Mouse (Mus musculus): ENCODE results near the gene Sigirr. TPM values are rescaled to one million over a fixed set of nuclear protein-coding genes. Genes with fewer than 3 reads are reported as not detected.

Gene Sigirr
- polyA plus RNA-seq, 1 experiment: 4.0 TPM

DNA sequence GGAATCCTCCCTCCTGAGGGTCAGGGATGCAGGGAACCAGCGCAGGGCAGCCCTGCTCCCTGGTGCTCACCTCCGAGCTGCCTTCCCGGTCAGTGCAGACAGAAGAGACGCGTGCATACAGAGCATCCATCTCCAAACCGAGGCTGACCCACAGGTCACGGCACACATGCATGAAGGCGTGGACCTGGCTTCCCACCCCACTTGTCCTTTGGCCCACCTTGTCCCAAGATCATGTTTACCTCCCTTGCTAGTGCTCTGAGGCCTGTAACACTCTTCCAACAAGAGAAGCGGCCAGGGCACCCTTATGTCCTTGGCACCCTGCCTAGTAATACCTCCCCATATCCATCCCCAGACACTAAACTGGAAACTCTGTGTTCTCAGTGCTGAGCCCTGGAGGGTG, 15.5 kb upstream of the Sigirr start:
- no peaks in the 10 kb centered on the region for H3K4me1 ChIP-seq (ENCODE audit: control insufficient read depth, insufficient read depth, low read length)
- H3K4me3 ChIP-seq (ENCODE audit: insufficient read depth, low read length): no peak overlapping the region
- TF ChIP-seq CTCF (IDR thresholded peaks at IDR 0.05; ENCODE audit: extremely low read depth, insufficient read depth, low read length): no peak
- TF ChIP-seq POLR2A (IDR thresholded peaks at IDR 0.05; ENCODE audit: extremely low read depth, insufficient read depth, low read length): no peak
- H3K27ac ChIP-seq (ENCODE audit: insufficient read depth, low read length): no peak overlapping the region

DNA sequence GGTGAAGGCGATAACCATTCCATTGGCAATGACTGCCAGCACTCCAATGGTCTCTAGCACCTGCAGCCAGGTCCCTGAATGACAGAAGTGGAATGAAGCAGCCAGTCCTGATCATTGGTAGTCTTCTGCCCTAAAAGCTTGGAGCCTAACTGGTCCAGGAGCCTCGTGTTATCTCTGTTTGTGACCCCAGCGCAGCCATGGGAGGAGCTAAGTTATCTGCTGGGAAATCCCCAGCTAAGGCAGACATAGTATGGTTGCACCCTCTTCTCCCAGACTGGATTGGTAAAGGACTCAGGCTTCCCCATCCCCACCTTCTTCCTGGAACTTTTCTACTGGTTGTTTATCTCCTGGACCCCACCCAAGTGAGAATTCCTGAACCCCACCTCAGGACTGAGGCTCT, 2.8 kb upstream of the Sigirr start:
- TF ChIP-seq CTCF (IDR thresholded peaks at IDR 0.05; ENCODE audit: extremely low read depth, insufficient read depth, low read length): no peak
- TF ChIP-seq POLR2A (IDR thresholded peaks at IDR 0.05; ENCODE audit: extremely low read depth, insufficient read depth, low read length): no peak
- no peaks in the 10 kb centered on the region for H3K4me1 ChIP-seq (ENCODE audit: control insufficient read depth, insufficient read depth, low read length)
- H3K27ac ChIP-seq (ENCODE audit: insufficient read depth, low read length): no peak overlapping the region
- H3K4me3 ChIP-seq (ENCODE audit: insufficient read depth, low read length): no peak overlapping the region

DNA sequence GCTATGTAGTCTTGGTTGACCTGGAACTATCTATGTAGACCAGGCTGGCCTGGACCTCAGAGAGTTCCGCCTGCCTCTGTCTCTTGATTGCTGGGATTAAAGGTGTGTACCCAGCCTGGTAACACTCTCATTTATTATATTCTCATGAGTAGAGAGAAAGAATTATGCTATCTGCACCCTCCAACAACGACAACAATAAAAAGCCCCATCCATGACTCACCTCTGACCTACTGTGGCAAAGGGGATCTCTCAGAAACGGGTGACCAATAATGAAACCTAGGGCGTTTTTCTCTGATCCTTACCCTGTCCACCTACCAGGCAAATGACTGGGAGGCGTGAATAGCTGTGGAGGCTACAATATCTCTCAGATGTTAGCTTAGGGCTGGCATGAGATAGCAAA, 3.2 kb downstream of the Sigirr start:
- Histone ChIP-seq H3K4me1 (ENCODE audit: control insufficient read depth, insufficient read depth, low read length) (no peaks in the 10 kb centered on the region), H3K27ac (ENCODE audit: insufficient read depth, low read length) (no peak overlapping the region), H3K4me3 (ENCODE audit: insufficient read depth, low read length) (no peak overlapping the region)
- TF ChIP-seq CTCF (IDR thresholded peaks at IDR 0.05; ENCODE audit: extremely low read depth, insufficient read depth, low read length) (no peak), POLR2A (IDR thresholded peaks at IDR 0.05; ENCODE audit: extremely low read depth, insufficient read depth, low read length) (no peak)

DNA sequence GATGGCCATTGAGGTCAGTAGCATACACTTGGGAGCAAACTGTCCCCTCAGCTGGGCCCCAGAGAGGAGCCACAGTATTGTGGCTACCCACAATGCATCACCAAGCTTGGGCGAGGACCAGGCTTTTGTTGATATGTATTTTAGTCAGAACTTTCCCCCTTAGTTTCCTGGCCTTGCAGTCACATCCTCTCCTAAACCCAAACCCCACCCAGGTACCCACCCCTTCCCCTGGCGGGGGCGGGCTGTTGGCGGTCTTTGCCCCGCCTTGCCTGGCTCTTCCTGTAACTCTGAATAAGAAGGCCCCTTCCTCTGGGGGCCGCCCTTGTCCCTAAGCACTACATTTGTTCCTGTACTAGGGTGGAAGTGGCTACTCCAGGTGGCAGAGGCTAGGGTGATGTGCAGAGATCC, 3.7 kb downstream of the Sigirr start:
- H3K27ac ChIP-seq (ENCODE audit: insufficient read depth, low read length): 0 out of 2 replicates have a peak overlapping the region, but pooled peaks have one; percentile 68
- peak overlapping the region; percentile 24 for H3K4me3 ChIP-seq (ENCODE audit: insufficient read depth, low read length)
- no peaks in the 10 kb centered on the region for H3K4me1 ChIP-seq (ENCODE audit: control insufficient read depth, insufficient read depth, low read length)
- no peak for TF ChIP-seq CTCF (IDR thresholded peaks at IDR 0.05; ENCODE audit: extremely low read depth, insufficient read depth, low read length)
- no peak for TF ChIP-seq POLR2A (IDR thresholded peaks at IDR 0.05; ENCODE audit: extremely low read depth, insufficient read depth, low read length)

DNA sequence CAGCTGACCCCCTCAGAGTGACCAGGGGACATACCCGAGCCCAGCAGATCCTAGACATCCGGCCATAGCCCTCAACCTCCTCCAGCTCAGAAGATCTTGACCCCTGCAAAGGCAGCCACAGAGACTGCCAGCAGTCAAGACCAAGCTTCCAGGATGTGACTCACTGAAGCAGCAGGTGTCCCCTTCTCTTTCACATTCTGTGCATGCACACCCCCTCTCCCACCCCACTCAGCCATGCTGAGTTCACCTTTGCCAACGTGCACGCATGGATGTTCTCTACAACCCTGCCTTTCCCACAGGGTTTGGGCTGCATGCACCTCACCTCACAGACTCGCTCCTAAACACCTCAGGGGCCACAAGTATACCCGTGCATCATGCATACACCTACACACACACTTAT, 4.4 kb downstream of the Sigirr start:
- no peak for TF ChIP-seq CTCF (IDR thresholded peaks at IDR 0.05; ENCODE audit: extremely low read depth, insufficient read depth, low read length)
- TF ChIP-seq POLR2A (IDR thresholded peaks at IDR 0.05; ENCODE audit: extremely low read depth, insufficient read depth, low read length): no peak

DNA sequence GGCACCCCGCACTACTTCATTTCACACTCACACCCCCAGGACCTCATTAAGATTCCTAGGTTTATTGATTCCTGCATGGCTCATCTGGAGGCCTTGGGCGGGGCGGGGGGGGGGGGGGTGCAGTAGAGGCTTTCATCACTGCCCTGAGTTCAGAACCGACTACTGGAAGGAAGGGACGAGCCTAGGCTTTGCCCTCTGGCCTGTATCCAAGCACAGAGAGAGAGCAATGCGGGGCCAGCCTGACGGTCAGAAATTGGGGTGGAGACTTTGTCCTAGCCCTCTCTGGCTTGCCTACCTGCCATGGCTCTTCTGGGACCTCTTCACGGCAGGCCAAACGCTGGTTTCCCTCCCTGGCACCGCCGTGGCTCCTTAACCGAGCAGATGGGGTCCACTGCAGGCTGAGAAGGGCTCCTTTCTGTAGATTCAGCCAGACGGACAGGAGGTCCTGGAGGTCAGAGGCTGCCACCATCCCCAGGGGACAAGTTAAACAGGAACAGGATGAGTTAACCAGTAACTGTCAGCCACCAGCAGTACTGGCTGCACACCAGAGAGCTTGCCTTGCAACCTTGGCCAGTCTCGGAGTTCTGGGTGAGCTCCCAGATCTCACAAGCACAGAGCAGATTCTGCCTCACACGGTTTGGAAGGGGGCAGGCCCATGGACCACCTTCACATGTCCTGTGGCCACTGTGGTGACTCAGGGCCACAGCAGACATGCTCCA, 5.7 kb downstream of the Sigirr start:
- Histone ChIP-seq H3K4me3 (ENCODE audit: insufficient read depth, low read length) (no peak overlapping the region), H3K4me1 (ENCODE audit: control insufficient read depth, insufficient read depth, low read length) (no peaks in the 10 kb centered on the region), H3K27ac (ENCODE audit: insufficient read depth, low read length) (no peak overlapping the region)
- TF ChIP-seq CTCF (IDR thresholded peaks at IDR 0.05; ENCODE audit: extremely low read depth, insufficient read depth, low read length) (no peak), POLR2A (IDR thresholded peaks at IDR 0.05; ENCODE audit: extremely low read depth, insufficient read depth, low read length) (no peak)

More for the DNA sequence above, 4.4 kb downstream of the Sigirr start:
- H3K27ac ChIP-seq (ENCODE audit: insufficient read depth, low read length): peak overlapping the region; percentile 68; the same call in 1 of the 2 replicates
- no peaks in the 10 kb centered on the region for H3K4me1 ChIP-seq (ENCODE audit: control insufficient read depth, insufficient read depth, low read length)
- peak overlapping the region; percentile 24 for H3K4me3 ChIP-seq (ENCODE audit: insufficient read depth, low read length)

DNA sequence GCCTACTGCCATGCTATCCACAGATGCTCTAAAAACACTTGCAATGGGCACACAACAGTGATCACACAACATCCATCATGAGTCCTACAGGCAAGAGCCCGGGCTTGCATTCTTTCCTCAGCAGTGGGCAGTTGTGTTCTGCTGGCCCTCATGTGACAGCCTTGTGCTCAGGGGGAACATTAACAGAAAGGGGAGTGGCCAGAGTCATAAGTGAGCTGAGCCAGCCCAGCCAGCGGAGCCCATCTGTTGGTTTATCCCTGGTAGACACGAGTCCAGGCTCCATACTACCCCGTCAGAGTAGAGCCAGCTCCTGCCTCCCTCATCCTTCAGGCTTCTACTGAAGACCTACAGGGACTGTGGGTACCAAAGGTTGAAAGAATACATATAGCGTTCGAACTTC, 6.4 kb downstream of the Sigirr start:
- TF ChIP-seq CTCF (IDR thresholded peaks at IDR 0.05; ENCODE audit: extremely low read depth, insufficient read depth, low read length): no peak
- Histone ChIP-seq H3K4me1 (ENCODE audit: control insufficient read depth, insufficient read depth, low read length) (no peaks in the 10 kb centered on the region), H3K4me3 (ENCODE audit: insufficient read depth, low read length) (no peak overlapping the region), H3K27ac (ENCODE audit: insufficient read depth, low read length) (no peak overlapping the region)

DNA sequence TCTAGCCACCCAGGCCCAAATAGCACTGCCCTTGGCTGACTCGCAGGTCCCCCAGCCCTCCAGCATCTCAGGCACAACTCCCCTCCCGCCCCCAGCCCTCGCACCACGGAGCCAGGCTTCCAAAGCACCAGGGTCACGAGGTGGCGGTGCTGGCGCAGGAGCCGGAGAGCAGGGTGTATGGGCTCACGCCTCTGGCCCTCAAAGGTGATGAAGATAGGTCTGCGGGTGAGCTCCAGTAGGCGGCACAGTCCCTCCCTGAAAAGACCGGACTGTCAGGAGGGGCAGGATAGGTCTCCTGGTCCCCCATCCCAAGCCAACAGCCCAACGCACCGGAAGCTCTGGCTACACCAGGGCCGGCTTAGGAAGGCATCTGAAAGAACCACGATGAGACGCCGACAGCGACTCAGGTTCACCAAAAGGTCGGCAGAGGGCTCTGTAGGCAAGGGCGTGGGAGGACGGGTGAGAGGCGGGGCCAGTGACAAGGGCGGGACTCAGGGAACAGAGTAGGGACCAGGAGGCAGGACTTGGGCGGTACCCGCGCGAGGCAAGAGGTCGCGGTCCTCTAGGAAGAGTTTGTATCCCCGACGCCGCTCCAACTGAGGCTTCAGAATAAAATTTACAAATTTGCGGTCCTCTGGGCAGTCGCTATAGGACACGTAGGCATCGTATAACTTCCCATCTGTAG, 8.2 kb downstream of the Sigirr start:
- Histone ChIP-seq H3K4me1 (ENCODE audit: control insufficient read depth, insufficient read depth, low read length) (no peaks in the 10 kb centered on the region), H3K4me3 (ENCODE audit: insufficient read depth, low read length) (no peak overlapping the region)
- no peak for TF ChIP-seq POLR2A (IDR thresholded peaks at IDR 0.05; ENCODE audit: extremely low read depth, insufficient read depth, low read length)
- TF ChIP-seq CTCF (IDR thresholded peaks at IDR 0.05; ENCODE audit: extremely low read depth, insufficient read depth, low read length): peak; percentile 39; the same call in 1 of the 2 replicates

DNA sequence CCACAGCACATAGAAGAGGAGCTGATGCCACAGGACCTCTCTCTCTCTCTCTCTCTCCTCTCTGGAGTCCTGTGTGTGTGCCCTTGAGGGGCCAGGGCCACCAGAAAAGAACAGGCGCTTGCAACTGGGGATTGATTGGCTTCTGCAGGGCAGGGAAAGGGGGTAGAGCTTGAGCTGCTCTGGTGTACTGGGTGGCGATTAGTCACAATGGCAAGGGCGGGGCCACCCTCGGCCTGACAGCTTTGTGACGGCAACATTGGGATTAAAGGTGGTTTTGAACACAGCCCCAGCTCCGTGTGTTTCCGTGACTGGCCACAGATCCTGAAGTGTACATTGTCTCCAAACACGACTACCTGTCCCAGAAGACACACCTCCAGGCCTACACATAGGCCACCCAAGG, 10.1 kb downstream of the Sigirr start:
- Histone ChIP-seq H3K4me3 (ENCODE audit: insufficient read depth, low read length) (no peak overlapping the region), H3K27ac (ENCODE audit: insufficient read depth, low read length) (no peak overlapping the region), H3K4me1 (ENCODE audit: control insufficient read depth, insufficient read depth, low read length) (no peaks in the 10 kb centered on the region)
- no peak for TF ChIP-seq CTCF (IDR thresholded peaks at IDR 0.05; ENCODE audit: extremely low read depth, insufficient read depth, low read length)
- TF ChIP-seq POLR2A (IDR thresholded peaks at IDR 0.05; ENCODE audit: extremely low read depth, insufficient read depth, low read length): no peak

More for the DNA sequence above, 8.2 kb downstream of the Sigirr start:
- H3K27ac ChIP-seq (ENCODE audit: insufficient read depth, low read length): no peak overlapping the region

DNA sequence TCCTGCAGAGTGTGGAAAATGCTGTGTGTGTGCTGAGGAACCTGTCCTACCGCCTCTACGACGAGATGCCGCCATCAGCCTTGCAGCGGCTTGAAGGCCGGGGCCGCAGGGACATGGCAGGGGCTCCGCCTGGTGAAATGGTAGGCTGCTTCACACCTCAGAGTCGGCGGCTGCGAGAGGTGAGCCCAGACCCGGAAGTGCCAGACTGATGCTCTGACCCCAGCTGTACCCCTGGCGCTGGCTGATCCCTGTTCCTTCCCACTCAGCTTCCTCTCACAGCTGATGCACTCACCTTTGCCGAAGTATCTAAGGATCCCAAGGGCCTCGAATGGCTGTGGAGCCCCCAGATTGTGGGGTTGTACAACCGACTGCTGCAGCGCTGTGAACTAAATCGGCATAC, 11.9 kb downstream of the Sigirr start:
- TF ChIP-seq POLR2A (IDR thresholded peaks at IDR 0.05; ENCODE audit: extremely low read depth, insufficient read depth, low read length) (no peak), CTCF (IDR thresholded peaks at IDR 0.05; ENCODE audit: extremely low read depth, insufficient read depth, low read length) (no peak)
- no peak overlapping the region for H3K4me3 ChIP-seq (ENCODE audit: insufficient read depth, low read length)
- no peaks in the 10 kb centered on the region for H3K4me1 ChIP-seq (ENCODE audit: control insufficient read depth, insufficient read depth, low read length)
- no peak overlapping the region for H3K27ac ChIP-seq (ENCODE audit: insufficient read depth, low read length)

Data from cortical plate, adult 2 months (tissue).